23 mouse cellular contexts compared by ENCODE assay signal in the genomic region with DNA sequence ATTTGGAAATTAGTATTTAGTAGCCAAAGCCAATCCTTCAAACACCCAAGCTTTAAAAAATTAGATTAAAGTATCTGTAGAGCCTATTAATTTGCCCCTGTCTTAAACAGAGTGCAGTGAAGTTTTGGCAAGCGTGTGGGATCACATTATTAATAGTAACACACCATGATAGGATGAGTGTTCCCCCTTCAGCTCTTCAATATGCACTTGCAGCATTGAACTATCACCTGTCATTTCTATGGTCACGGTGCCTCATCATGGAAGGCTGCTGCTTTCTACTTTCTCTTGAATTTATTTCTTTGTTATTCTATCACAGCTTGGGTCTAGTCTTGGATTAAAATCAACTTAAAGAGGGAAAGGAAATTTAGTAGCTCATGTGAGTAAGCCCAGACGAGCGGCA.
"Had no signal": no experiment of that assay in that cellular context is flagged by ENCODE, and none has a peak within 500 bp of the region (broad histone marks: within the 10 kb centered on the region; RNA-seq: fewer than 3 reads in every experiment).

No protein-coding gene starts in this region.

- H3K4me3 ChIP-seq: layer of hippocampus, adult 2 months; limb, embryonic 10.5 days; limb, embryonic 13.5 days; liver, embryonic 12.5 days; liver, embryonic 15.5 days; lung, embryonic 15.5 days; megakaryocyte, embryonic 14.5 days; myocyte; neural tube, embryonic 13.5 days; stomach, embryonic 15.5 days had no signal

- ATAC-seq: intestine, postnatal 0 days; liver, embryonic 12.5 days had no signal

- H3K27me3 ChIP-seq: limb, embryonic 13.5 days; liver, embryonic 12.5 days; liver, embryonic 15.5 days; lung, embryonic 15.5 days; megakaryocyte, embryonic 14.5 days; neural tube, embryonic 13.5 days; stomach, embryonic 15.5 days had no signal

- H3K27ac ChIP-seq: kidney, postnatal 0 days; layer of hippocampus, adult 2 months; limb, embryonic 10.5 days; limb, embryonic 13.5 days; liver, embryonic 12.5 days; liver, embryonic 15.5 days; lung, embryonic 15.5 days; stomach, embryonic 15.5 days had no signal

- DNase-seq: kidney, adult 2 months; kidney, postnatal 25 days; layer of hippocampus, adult 9-11 months; liver; lung, adult 18-20 months; lung, postnatal 10 days; lung, postnatal 36 days; retina, postnatal 1 day; right cerebral cortex, postnatal 25 days; spleen, adult 18-20 months; thymus, postnatal 25 days had no signal

- H3K9ac ChIP-seq: limb, embryonic 13.5 days; liver, embryonic 12.5 days; liver, embryonic 15.5 days; lung, embryonic 15.5 days; neural tube, embryonic 13.5 days; stomach, embryonic 15.5 days had no signal

- H3K36me3 ChIP-seq: limb, embryonic 10.5 days; limb, embryonic 13.5 days; liver, embryonic 12.5 days; liver, embryonic 15.5 days; lung, embryonic 15.5 days; neural tube, embryonic 13.5 days; stomach, embryonic 15.5 days had no signal

- H3K4me1 ChIP-seq: liver, embryonic 12.5 days; liver, embryonic 15.5 days; lung, embryonic 15.5 days; megakaryocyte, embryonic 14.5 days; stomach, embryonic 15.5 days had no signal

- H3K4me2 ChIP-seq: limb, embryonic 13.5 days; liver, embryonic 12.5 days; liver, embryonic 15.5 days; lung, embryonic 15.5 days; neural tube, embryonic 13.5 days; stomach, embryonic 15.5 days had no signal

- H3K9me3 ChIP-seq: limb, embryonic 10.5 days; limb, embryonic 13.5 days; liver, embryonic 12.5 days; liver, embryonic 15.5 days; lung, embryonic 15.5 days; neural tube, embryonic 13.5 days; stomach, embryonic 15.5 days had no signal
